Mouse (Mus musculus) heart, adult 2 months (tissue): Measurements from ENCODE around the gene Gm6793.

Source experiments
- CTCF ChIP-seq: fragments of 200-600 bp; IDR thresholded peaks from 2 replicates; pipeline ENCODE4 v1.8.1; 2022; ENCODE audit warnings: antibody characterized with exemption, mild to moderate bottlenecking, moderate library complexity
- POLR2A ChIP-seq: fragments of 200-500 bp; IDR thresholded peaks from 2 replicates; pipeline ENCODE4 v1.6.1; 2011; ENCODE audit warnings: mild to moderate bottlenecking, low read depth, low read length, control low read depth; ENCODE audit not compliant: insufficient read depth

DNA sequence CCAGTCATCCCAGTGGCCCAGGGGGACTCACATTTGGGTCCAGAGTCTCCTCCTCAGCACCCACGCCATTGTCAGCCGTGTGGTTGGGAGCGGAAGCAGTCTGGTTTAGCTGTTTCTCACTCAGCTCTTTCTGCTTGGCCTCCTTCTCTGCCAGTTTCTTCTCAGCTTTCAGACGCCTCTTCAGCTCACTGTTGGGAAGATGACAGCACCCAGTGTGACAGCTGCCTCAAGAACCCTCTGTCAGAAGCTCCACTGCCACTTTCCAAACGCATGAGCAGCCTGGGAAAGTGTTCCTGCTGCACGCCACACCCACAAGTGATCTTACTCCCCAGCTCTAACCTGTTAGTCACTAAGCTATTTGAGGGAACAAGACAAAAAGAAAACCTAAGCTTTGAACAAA lies 9.2 kb downstream of the Gm6793 start:
- TF ChIP-seq CTCF (no peak), POLR2A (no peak)
